Mouse (Mus musculus) c-Kit-positive CD71-negative TER-119-negative erythroid progenitor cells, embryonic 14.5 days (primary cell): ENCODE measurements around the gene Bloc1s3.

Source experiments
- DNase-seq: peaks from one replicate; pipeline ENCODE4 v3.0.0-alpha.2; 2013; ENCODE audit warnings: low read depth

The Bloc1s3 gene

GRCm38 (mm10) chr7:19477624-19478384 lies 30.4 kb downstream of the Bloc1s3 start:
- DNase-seq: no peak

GRCm38 (mm10) chr7:19477084-19477483 lies 31.1 kb downstream of the Bloc1s3 start:
- DNase-seq: no peak

- no peak for DNase-seq
These were observed 34.2 kb downstream of the Bloc1s3 start for GRCm38 (mm10) chr7:19473875-19474443.

GRCm38 (mm10) chr7:19472403-19472802 lies 35.8 kb downstream of the Bloc1s3 start:
- no peak for DNase-seq

GRCm38 (mm10) chr7:19470308-19470707 lies 37.9 kb downstream of the Bloc1s3 start:
- DNase-seq: no peak

GRCm38 (mm10) chr7:19469404-19469803 lies 38.8 kb downstream of the Bloc1s3 start:
- DNase-seq: no peak

GRCm38 (mm10) chr7:19468279-19468678 lies 39.9 kb downstream of the Bloc1s3 start:
- no peak for DNase-seq

- DNase-seq: no peak
These were observed 40.5 kb downstream of the Bloc1s3 start for GRCm38 (mm10) chr7:19467638-19468037.

GRCm38 (mm10) chr7:19466602-19467145 lies 41.5 kb downstream of the Bloc1s3 start:
- no peak for DNase-seq

GRCm38 (mm10) chr7:19464367-19465307 lies 43.5 kb downstream of the Bloc1s3 start:
- no peak for DNase-seq

GRCm38 (mm10) chr7:19462884-19463381 lies 45.2 kb downstream of the Bloc1s3 start, which contains the start of gene Exoc3l2:
Gene Exoc3l2, plus strand, starts transcription at chr7:19463331.
- no peak for DNase-seq

GRCm38 (mm10) chr7:19462443-19462842 lies 45.7 kb downstream of the Bloc1s3 start:
- no peak for DNase-seq

- DNase-seq: peak; percentile 80
These were observed 46.7 kb downstream of the Bloc1s3 start for GRCm38 (mm10) chr7:19461488-19461887.

GRCm38 (mm10) chr7:19460500-19460899 lies 47.7 kb downstream of the Bloc1s3 start:
- no peak for DNase-seq

- DNase-seq: no peak
These were observed 48.9 kb downstream of the Bloc1s3 start for GRCm38 (mm10) chr7:19459144-19459870.

GRCm38 (mm10) chr7:19458591-19459111 lies 49.5 kb downstream of the Bloc1s3 start, which contains the start of gene Mark4:
Gene Mark4, minus strand, starts transcription at chr7:19458821.
- peak; percentile 60 for DNase-seq

GRCm38 (mm10) chr7:19458072-19458486 lies 50.1 kb downstream of the Bloc1s3 start:
- DNase-seq: no peak

GRCm38 (mm10) chr7:19457414-19458071 lies 50.6 kb downstream of the Bloc1s3 start:
- DNase-seq: no peak

GRCm38 (mm10) chr7:19456628-19457027 lies 51.5 kb downstream of the Bloc1s3 start:
- DNase-seq: no peak

GRCm38 (mm10) chr7:19455819-19456495 lies 52.2 kb downstream of the Bloc1s3 start:
- DNase-seq: no peak
